Mouse (Mus musculus): ENCODE results near the gene Setd2. TPM values are rescaled to one million over a fixed set of nuclear protein-coding genes. Genes with fewer than 3 reads are reported as not detected.

Gene Setd2
- total RNA-seq (2021): 10 to 100 TPM; 51.3 to 54.2 TPM
- long read RNA-seq, experiment 1, partial matches to known transcripts: 2 of 4 reads
- long read RNA-seq, experiment 1, other reads (novel, unspliced or antisense): 2 of 4 reads
- long read RNA-seq, experiment 2, partial matches to known transcripts: 7 of 9 reads
- long read RNA-seq, experiment 2, other reads (novel, unspliced or antisense): 2 of 9 reads

GRCm38 (mm10) chr9:110532538-110533291 lies at the start of gene Setd2:
Gene Setd2, plus strand, starts transcription at chr9:110532597.
- DNase-seq: peak; percentile 77 to 82
- intact Hi-C loops (cut with DNase I): loop anchor here (2.0 to 10.0 kb wide), 5 partner anchors 56 to 342 kb away; partner anchors contain the start of genes Als2cl, Kif9 and Klhl18

GRCm38 (mm10) chr9:110488841-110489240 lies 43.6 kb upstream of the Setd2 start:
- no peak for DNase-seq
- intact Hi-C loops (cut with DNase I): no loop called here

- peak; percentile 4 to 9 for DNase-seq
Measured at GRCm38 (mm10) chr9:110490913-110491312, 41.5 kb upstream of the Setd2 start.

GRCm38 (mm10) chr9:110525737-110526136 lies 6.7 kb upstream of the Setd2 start:
- intact Hi-C loops (cut with DNase I): no loop called here

More at GRCm38 (mm10) chr9:110490913-110491312, 41.5 kb upstream of the Setd2 start:
- intact Hi-C loops (cut with DNase I): no loop called here

GRCm38 (mm10) chr9:110529002-110529737 lies 3.2 kb upstream of the Setd2 start:
- DNase-seq: no peak

More at GRCm38 (mm10) chr9:110525737-110526136, 6.7 kb upstream of the Setd2 start:
- DNase-seq: no peak

GRCm38 (mm10) chr9:110530650-110531049 lies 1.7 kb upstream of the Setd2 start:
- intact Hi-C loops (cut with DNase I): loop anchor here (5.0 to 10.0 kb wide), 3 partner anchors 86 to 344 kb away; partner anchors contain the start of gene Als2cl
- DNase-seq: no peak

More at GRCm38 (mm10) chr9:110529002-110529737, 3.2 kb upstream of the Setd2 start:
- intact Hi-C loops (cut with DNase I): no loop called here

- DNase-seq: no peak
- intact Hi-C loops (cut with DNase I): loop anchor here (5.0 to 10.0 kb wide), 3 partner anchors 86 to 344 kb away; partner anchors contain the start of gene Als2cl
Measured at GRCm38 (mm10) chr9:110531151-110531791, 1.1 kb upstream of the Setd2 start.

GRCm38 (mm10) chr9:110531914-110532489 lies 395 bp upstream of the Setd2 start:
- peak; percentile 94 to 97 for DNase-seq
- intact Hi-C loops (cut with DNase I): loop anchor here (2.0 to 10.0 kb wide), 5 partner anchors 55 to 343 kb away; partner anchors contain the start of genes Als2cl, Kif9 and Klhl18

GRCm38 (mm10) chr9:110533645-110534044 lies 1.2 kb downstream of the Setd2 start:
- DNase-seq: no peak
- intact Hi-C loops (cut with DNase I): loop anchor here (2.0 to 10.0 kb wide), 5 partner anchors 57 to 341 kb away; partner anchors contain the start of genes Als2cl, Kif9 and Klhl18

- intact Hi-C loops (cut with DNase I): loop anchor here (10.0 kb wide), 2 partner anchors 90 to 340 kb away; partner anchors contain the start of gene Als2cl
- DNase-seq: no peak
Measured at GRCm38 (mm10) chr9:110535114-110535513, 2.7 kb downstream of the Setd2 start.

- no peak for DNase-seq
- intact Hi-C loops (cut with DNase I): loop anchor here (10.0 kb wide), 2 partner anchors 92 to 338 kb away; partner anchors contain the start of gene Als2cl
Measured at GRCm38 (mm10) chr9:110536636-110537035, 4.2 kb downstream of the Setd2 start.

GRCm38 (mm10) chr9:110538511-110538910 lies 6.1 kb downstream of the Setd2 start:
- no peak for DNase-seq
- intact Hi-C loops (cut with DNase I): loop anchor here (10.0 kb wide), 2 partner anchors 94 to 336 kb away; partner anchors contain the start of gene Als2cl

- intact Hi-C loops (cut with DNase I): no loop called here
- no peak for DNase-seq
Measured at GRCm38 (mm10) chr9:110541988-110542387, 9.6 kb downstream of the Setd2 start.

- intact Hi-C loops (cut with DNase I): no loop called here
- no peak for DNase-seq
Measured at GRCm38 (mm10) chr9:110548261-110548660, 15.9 kb downstream of the Setd2 start.

- DNase-seq: no peak
- intact Hi-C loops (cut with DNase I): no loop called here
Measured at GRCm38 (mm10) chr9:110568309-110568708, 35.9 kb downstream of the Setd2 start.

GRCm38 (mm10) chr9:110582161-110582560 lies 49.8 kb downstream of the Setd2 start:
- DNase-seq: no peak
- intact Hi-C loops (cut with DNase I): no loop called here

- intact Hi-C loops (cut with DNase I): no loop called here
- no peak for DNase-seq
Measured at GRCm38 (mm10) chr9:110583521-110583920, 51.1 kb downstream of the Setd2 start.

- intact Hi-C loops (cut with DNase I): no loop called here
- no peak for DNase-seq
Measured at GRCm38 (mm10) chr9:110611471-110611870, 79.1 kb downstream of the Setd2 start.

- peak in 1 of 2 experiments; percentile 33 for DNase-seq
- intact Hi-C loops (cut with DNase I): no loop called here
Measured at GRCm38 (mm10) chr9:110617081-110617480, 84.7 kb downstream of the Setd2 start.

All from heart, postnatal 14 days (tissue).